Mouse (Mus musculus) liver, adult (tissue): ENCODE data around the gene Nat8f3.
"Not testable (repeated sequence)": the region's sequence is repeated elsewhere in the genome, so short reads cannot be mapped to it uniquely, and the experiment has no call there.

Experiments used
- GATA4 ChIP-seq: IDR thresholded peaks from 2 replicates; pipeline ENCODE4 v1.6.1; 2014; ENCODE audit warnings: mild to moderate bottlenecking, low read length; ENCODE audit not compliant: insufficient replicate concordance

Nat8f3 gene

GRCm38 (mm10) chr6:85765532-85765931 lies at the start of gene Nat8f3:
TSS of gene Nat8f3 (minus strand) at chr6:85765754.
- not testable (repeated sequence) for TF ChIP-seq GATA4

DNA sequence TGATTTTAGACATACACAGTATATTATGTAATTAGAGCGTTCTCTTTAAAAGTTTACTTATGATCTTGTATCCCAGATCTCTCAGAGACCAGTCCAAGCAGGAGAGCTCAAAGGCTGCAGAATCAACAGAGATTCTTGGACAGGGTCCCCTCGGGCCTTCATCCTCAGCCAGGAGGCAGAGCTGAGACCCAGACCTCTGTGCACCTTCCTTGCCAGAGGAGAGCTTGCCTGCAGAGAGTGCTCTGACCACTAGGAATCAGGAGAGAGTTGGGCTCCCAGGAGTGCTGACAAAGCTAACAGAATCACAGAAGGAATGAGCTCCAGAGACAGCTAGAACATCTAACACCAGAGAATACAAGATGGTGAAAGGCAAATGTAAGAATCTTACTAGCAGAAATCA lies 47.8 kb upstream of the Nat8f3 start:
- TF ChIP-seq GATA4, result no peak

GRCm38 (mm10) chr6:85713105-85713504 lies 52.4 kb downstream of the Nat8f3 start, which contains the start of gene Nat8f7:
TSS of gene Nat8f7 (minus strand) at chr6:85713205.
- not testable (repeated sequence) for TF ChIP-seq GATA4
